Mouse (Mus musculus) G1E (cell line): Measurements from ENCODE around the gene Mylip.

Source experiments
- CTCF ChIP-seq: IDR thresholded peaks from 2 replicates; pipeline ENCODE4 v1.5.1; 2012; ENCODE audit warnings: low read depth, low read length, inconsistent platforms, mixed read lengths
- GATA1 ChIP-seq: IDR thresholded peaks from 2 replicates; pipeline ENCODE4 v1.6.1; 2012; ENCODE audit warnings: borderline replicate concordance, low read length, inconsistent platforms, mixed read lengths
- POLR2AphosphoS5 ChIP-seq: IDR thresholded peaks from 2 replicates; pipeline ENCODE4 v1.6.1; 2012; ENCODE audit warnings: low read depth, low read length, inconsistent platforms; ENCODE audit not compliant: insufficient replicate concordance

DNA sequence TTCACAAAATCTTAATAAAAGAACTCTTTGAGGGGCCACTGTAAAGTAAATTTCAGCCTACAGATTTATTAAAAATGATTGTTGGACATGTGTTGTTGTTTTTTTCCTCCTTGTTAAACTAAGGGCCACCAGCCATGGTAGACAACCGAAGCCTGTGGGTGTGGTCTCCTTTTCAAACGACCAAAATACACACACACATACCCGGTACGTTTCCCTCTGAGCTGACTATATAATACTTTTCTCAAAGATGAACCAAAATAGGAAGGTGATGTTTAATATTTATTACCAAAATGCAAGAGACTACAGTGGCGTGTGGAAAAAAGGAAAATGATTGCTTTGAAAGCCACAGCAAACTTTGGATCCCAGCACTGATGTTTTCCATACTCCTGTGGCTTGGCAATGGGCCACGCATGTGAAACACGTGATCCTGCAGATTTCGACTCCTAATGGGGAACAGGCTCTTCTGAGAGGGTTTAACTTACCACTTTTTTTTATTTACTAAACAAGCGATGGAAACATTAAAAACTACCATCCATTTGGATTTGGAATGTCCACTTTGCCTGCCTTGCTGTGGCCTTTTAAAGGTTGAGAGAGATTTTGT, 2.4 kb downstream of the Mylip start:
- no peak for TF ChIP-seq GATA1
- no peak for TF ChIP-seq CTCF
- TF ChIP-seq POLR2AphosphoS5 = no peak
